Mouse (Mus musculus) heart, postnatal 10 days (tissue): ENCODE data around the gene Palm. TPM values are rescaled to one million over a fixed set of nuclear protein-coding genes. Genes with fewer than 3 reads are reported as not detected.

ENCODE experiments used
- DNase-seq, 2 experiments: peaks; one replicate each; pipeline ENCODE4 v3.0.0; 2021
- intact Hi-C: fragments of 180-260 bp; cut with DNase I; formaldehyde crosslinking; loops from one replicate; pipeline ENCODE4 v1.15.1; 2025
- microRNA-seq, 2 experiments: library from miRNA; unstranded; fragments of <30 nt; microRNA quantifications; one replicate each; pipeline ENCODE4 v1.2.0; 2022
- total RNA-seq, 2 experiments: library from RNA; stranded (reverse); gene quantifications; 2 replicates each; pipeline ENCODE4 v1.2.3; 2021

Palm gene
- total RNA-seq, 2 experiments from 2014 or later = 90.8 to 103 TPM

DNA sequence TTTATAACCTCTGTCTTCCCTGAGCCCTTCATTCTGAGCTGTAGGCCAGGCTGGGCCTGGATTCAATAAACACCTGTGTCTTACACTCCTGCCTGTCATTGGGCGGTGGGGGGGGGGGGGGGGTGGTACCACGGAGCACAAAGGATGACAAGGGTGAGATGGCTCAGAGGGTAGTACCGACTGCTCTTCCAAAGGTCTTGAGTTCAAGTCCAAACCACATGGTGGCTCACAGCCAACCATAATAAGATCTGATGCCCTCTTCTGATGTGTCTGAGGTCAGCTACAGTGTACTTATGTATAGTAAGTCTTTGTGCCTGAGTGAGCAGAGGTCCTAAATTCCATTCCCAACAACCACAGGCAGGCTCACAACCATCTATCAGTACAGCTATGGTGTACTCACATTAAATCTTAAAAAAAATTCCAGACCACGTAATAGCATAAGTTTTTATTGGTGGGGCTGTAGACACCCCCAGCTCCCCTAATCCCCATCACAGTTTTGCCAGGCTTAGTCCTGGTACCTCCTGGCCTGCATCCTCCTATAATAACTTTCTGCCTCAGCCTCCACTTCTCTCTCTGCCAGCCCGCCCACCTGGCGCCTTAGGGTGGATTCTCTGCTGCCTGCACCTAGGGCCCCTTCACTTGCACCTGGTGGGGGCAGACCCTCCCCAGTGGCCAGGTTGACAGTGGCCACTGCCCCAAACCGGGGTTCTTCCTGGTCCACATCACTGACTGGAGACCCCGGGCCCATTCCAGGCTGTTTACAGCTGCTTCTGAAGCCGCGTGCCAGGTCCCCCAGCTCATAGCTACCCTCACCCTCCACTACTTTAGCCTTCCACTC lies 71.2 kb downstream of the Palm start:
- intact Hi-C loops = loop anchor here (5.0 kb wide), 1 partner anchor 32 kb away; no protein-coding TSS in a partner anchor
- no peak for DNase-seq

- no peak for DNase-seq
- intact Hi-C loops = loop anchor here (5.0 kb wide), 1 partner anchor 33 kb away; no protein-coding TSS in a partner anchor
These were observed 71.8 kb downstream of the Palm start for GRCm38 (mm10) chr10:79865189-79865601.

DNA sequence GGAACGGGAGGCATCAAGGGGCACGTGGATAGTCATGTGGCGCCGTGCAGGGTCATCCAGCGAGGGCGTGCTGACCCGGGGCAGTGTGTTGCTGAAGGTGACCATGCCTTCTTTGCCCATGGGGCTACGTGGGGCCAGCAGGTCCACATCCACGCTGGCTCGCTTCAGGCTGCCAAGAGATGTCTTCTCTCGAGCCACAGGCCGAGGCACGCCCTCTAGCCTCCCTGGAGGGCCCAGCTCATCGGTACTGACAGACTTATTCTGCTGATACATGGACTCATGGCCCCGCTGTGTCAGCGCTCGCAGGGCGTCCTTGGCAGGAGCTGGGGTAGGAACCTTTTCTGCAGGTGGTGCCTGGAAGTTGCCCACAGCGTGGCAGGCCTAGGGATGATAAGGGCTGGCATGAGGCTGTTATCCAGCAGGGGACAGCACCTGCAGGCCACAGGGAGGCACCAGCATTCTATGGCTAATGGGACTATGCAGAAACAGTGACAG lies 72.5 kb downstream of the Palm start:
- intact Hi-C loops = loop anchor here (5.0 kb wide), 1 partner anchor 34 kb away; no protein-coding TSS in a partner anchor
- DNase-seq = peak; percentile 54

GRCm38 (mm10) chr10:79866601-79867000 lies 73.2 kb downstream of the Palm start:
- DNase-seq = no peak
- intact Hi-C loops = loop anchor here (5.0 kb wide), 1 partner anchor 34 kb away; no protein-coding TSS in a partner anchor

Small RNAs within 50 kb of the gene (microRNA-seq; reads per million reads assigned to microRNA genes)
- gene Mir6910 = 0 reads per million in 2 experiments

Other genes with a start within 250 kb of the Palm start
- gene Mier2, start 238.4 kb upstream of the Palm start, total RNA-seq = 10 to 100 TPM; 12.4 to 15.6 TPM
- not detected for gene Theg, start 206.2 kb upstream of the Palm start, total RNA-seq
- not detected for gene C2cd4c, start 179.5 kb upstream of the Palm start, total RNA-seq
- 1 to 10 TPM; 4.5 to 4.8 TPM for gene Shc2, start 155.7 kb upstream of the Palm start, total RNA-seq
- gene Odf3l2, start 147.8 kb upstream of the Palm start, total RNA-seq = not detected
- gene Madcam1, start 129.0 kb upstream of the Palm start, total RNA-seq = under 1 TPM; 0.24 to 0.60 TPM
- 10 to 100 TPM; 24.3 to 24.4 TPM for gene Tpgs1, start 124.2 kb upstream of the Palm start, total RNA-seq
- 100 to 1,000 TPM; 152 to 159 TPM for gene Cdc34, start 111.4 kb upstream of the Palm start, total RNA-seq
- 1 to 10 TPM; 3.8 to 4.3 TPM for gene Gzmm, start 104.6 kb upstream of the Palm start, total RNA-seq
- 1,000 to 10,000 TPM; 1,161 to 1,276 TPM for gene Bsg, start 89.1 kb upstream of the Palm start, total RNA-seq
- 10 to 100 TPM; 22.6 to 27.6 TPM for gene Hcn2, start 76.9 kb upstream of the Palm start, total RNA-seq
- 10 to 100 TPM; 36.3 to 54.4 TPM for gene Polrmt, start 47.0 kb upstream of the Palm start, total RNA-seq
- not detected for gene Fgf22, start 38.5 kb upstream of the Palm start, total RNA-seq
- 10 to 100 TPM; 31.8 to 34.4 TPM for gene Rnf126, start 26.6 kb upstream of the Palm start, total RNA-seq
- gene Fstl3, start 16.3 kb upstream of the Palm start, total RNA-seq = 1 to 10 TPM; 5.8 to 7.4 TPM
- not detected for gene Prss57, start 2.6 kb upstream of the Palm start, total RNA-seq
- gene Misp, start 27.4 kb downstream of the Palm start, total RNA-seq = under 1 TPM; 0.22 to 0.30 TPM
- gene Ptbp1, start 60.9 kb downstream of the Palm start, total RNA-seq = 100 to 1,000 TPM; 144 to 145 TPM
- gene Prtn3, start 80.9 kb downstream of the Palm start, total RNA-seq = under 1 TPM in 1 of 2 experiments, not detected in 1; 0.55 TPM
- under 1 TPM; 0.53 to 0.89 TPM for gene Plppr3, start 81.1 kb downstream of the Palm start, total RNA-seq
- gene Elane, start 92.7 kb downstream of the Palm start, total RNA-seq = not detected
- 10 to 100 TPM in 1 of 2 experiments, 1 to 10 TPM in 1; 3.2 to 12.0 TPM for gene Cfd, start 97.3 kb downstream of the Palm start, total RNA-seq
- 10 to 100 TPM; 59.5 to 60.0 TPM for gene Med16, start 115.4 kb downstream of the Palm start, total RNA-seq
- not detected for gene Gm26602, start 117.3 kb downstream of the Palm start, total RNA-seq
- gene Kiss1r, start 123.4 kb downstream of the Palm start, total RNA-seq = under 1 TPM; 0.17 to 0.22 TPM
- 10 to 100 TPM; 93.4 to 94.9 TPM for gene R3hdm4, start 127.6 kb downstream of the Palm start, total RNA-seq
- 1 to 10 TPM; 3.1 to 3.2 TPM for gene Arid3a, start 133.5 kb downstream of the Palm start, total RNA-seq
- gene Wdr18, start 166.6 kb downstream of the Palm start, total RNA-seq = 10 to 100 TPM; 22.7 to 23.4 TPM
- not detected for gene Grin3b, start 177.1 kb downstream of the Palm start, total RNA-seq
- 100 to 1,000 TPM; 126 to 132 TPM for gene Tmem259, start 190.8 kb downstream of the Palm start, total RNA-seq
- gene Cnn2, start 195.0 kb downstream of the Palm start, total RNA-seq = 10 to 100 TPM; 60.3 to 65.6 TPM
- gene Abca7, start 202.9 kb downstream of the Palm start, total RNA-seq = 1 to 10 TPM; 7.8 to 8.2 TPM
- 1 to 10 TPM; 5.0 to 6.1 TPM for gene Arhgap45, start 223.1 kb downstream of the Palm start, total RNA-seq
- gene Polr2e, start 246.2 kb downstream of the Palm start, total RNA-seq = 10 to 100 TPM; 79.0 to 79.1 TPM